Mouse (Mus musculus): ENCODE data around the gene Fam24a.

Gene Fam24a

DNA sequence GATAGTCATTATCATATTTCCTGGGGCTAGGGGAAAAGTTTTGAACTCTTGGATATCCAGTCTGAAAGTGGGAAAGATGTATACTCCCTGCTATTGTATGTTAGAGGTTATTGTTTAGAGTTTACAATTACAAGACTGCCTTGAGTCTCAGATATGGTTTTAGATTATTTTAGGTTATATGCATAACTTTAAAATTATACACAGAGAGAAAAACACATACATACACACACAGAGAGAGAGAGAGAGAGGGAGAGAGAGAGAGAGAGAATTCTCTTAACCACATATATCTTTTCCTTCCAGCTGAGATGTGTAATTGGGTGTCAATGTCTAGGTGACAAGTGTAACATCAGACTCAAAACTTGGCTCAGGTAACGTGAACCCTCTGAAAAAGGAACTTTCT is at the start of gene Fam24a:
Gene Fam24a (plus strand): TSS at position 301 of the 400 bp plus-strand sequence.
- DNase-seq: no peak

DNA sequence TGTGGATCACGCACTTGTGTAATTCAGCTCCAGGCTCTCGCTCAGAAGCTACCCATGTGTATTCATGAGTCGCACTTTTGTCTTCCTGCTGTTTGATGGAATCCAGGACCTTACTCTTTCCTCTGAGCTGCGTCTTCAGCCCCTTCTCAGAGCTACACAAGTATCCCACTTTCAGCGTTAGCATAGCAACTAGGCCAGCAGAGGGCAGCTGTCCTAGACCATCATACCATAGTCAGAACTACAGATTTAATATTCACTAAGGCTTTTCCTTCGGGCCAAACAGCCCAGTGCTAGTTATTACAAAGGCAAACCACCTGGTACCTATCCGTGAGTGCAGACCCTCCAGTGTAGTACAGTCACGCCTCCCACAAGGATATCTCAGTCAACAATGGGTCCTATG is 36.5 kb upstream of the Fam24a start:
- no peak for DNase-seq

GRCm38 (mm10) chr7:131303340-131303739 is 30.3 kb upstream of the Fam24a start:
- DNase-seq: no peak

DNA sequence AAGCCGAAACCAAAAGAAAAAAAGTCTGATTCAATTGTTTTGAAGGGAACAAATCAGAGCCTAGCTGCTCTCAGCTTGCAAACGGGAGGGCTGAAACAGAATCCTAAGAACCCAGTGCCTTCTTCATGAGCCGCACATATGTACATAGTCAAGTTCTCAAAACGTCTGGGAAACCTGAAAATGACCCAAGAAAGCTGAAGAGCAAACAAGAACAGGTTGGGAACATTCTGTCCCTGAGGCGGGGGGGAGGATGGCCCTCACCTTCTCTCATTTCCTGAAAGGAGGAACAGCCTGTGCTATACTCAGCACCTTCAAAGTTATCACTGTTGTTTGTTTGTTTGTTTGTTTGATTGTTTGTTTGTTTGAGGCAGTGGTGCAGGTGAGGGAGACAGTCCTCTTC is 26.9 kb upstream of the Fam24a start:
- DNase-seq: no peak

DNA sequence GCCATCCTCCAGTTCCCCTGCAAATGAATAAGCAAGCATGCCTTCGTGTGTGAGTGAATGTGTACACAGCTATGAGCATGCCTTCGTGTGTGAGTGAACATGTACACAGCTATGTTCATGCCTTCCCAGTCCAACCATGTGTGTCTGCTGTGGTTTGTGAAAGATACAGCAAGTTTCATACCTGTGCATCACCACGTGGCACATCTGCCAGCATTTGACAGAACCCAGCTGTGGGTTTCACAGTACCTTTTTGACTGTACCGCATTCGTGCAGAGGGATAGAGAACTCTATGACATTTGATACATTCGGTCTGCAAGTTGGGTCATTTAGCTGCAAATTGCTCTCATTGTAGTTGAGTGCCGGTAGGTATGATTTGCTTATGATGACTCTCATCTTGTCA is 19.2 kb upstream of the Fam24a start:
- no peak for DNase-seq

GRCm38 (mm10) chr7:131317587-131317986 is 16.1 kb upstream of the Fam24a start:
- no peak for DNase-seq

DNA sequence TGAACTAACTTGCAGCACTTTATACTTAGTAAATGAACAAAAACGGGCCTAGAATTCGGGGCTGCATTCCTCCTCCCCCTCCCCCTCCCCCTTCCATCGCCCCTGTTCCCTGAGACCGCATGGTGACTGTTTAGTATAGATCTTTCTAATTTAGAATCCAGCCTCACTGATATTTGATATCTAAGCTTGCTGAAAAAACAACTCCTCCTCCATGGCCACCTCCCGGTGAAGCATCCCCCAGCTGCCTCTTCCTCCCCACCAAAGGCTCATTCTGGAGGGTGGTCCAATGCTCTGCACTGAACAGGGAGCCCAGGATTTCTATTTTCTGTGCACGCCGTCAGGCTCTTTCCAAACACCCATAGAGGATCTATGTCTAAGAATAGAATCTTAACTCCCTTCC is 15.3 kb upstream of the Fam24a start:
- no peak for DNase-seq

DNA sequence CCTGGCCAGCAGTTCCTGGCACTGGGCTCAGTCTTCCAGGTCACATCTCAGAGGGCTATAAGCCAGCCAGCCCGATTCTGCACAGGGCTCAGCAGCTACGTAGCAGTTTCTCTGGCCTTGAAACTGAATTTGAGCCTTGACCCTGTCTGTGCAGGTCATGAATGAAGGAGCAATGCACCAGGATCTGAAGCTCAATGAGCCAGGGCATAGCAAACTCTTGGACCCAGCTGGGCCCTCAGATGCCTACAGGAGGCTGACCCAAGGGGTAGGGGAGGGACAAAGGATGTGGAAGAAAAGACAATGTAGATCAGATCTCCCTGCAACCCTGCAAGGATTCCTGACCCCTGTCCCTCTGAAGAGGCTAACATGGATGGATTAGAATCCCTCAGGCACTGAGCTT is 11.5 kb upstream of the Fam24a start, which contains the start of gene Cuzd1:
Gene Cuzd1 (minus strand): TSS at position 101 of the 400 bp plus-strand sequence.
- DNase-seq: no peak

DNA sequence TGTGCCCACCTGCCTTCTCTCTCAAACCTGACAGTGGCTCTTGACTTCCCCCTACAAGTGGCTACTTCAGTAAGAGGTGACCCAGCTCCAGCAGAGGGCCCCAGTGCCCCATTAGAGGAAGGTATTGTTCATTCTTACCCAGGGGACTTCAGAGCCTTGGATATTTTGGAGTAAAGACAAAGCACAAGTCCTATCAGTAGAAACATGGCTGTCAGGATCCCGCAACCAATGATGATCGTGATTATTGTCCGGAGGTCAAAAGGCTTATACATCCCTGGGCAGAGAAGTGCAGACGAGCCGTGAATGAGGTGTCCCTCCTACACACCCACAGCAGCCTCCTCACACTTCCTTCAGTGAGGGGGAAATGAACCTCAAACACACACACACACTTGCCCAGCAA is 6.6 kb upstream of the Fam24a start:
- DNase-seq: no peak

DNA sequence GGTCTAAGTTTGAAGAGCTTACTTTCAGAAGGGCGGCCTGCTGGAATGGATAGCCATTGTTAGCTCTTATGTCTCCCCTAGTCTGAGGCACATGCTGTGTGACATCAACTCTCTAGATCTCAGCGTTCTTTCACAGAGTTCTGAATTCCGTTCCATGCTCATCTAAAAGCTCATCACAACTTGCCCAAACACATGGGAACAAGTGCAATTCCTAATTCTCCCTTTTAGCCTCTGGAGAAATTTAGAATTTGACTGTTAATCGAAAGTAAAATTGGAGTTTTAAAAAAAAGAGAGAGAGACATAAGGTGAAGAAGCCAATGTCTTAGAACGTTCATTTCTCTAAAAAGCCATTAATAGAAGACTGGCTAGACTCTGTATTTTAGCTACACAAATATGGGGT is 4.2 kb upstream of the Fam24a start, which contains the start of gene Fam24b:
Gene Fam24b (minus strand): TSS at position 101 of the 400 bp plus-strand sequence.
- DNase-seq: no peak

- DNase-seq: no peak
Observed at GRCm38 (mm10) chr7:131331688-131332087, 2.0 kb upstream of the Fam24a start.

DNA sequence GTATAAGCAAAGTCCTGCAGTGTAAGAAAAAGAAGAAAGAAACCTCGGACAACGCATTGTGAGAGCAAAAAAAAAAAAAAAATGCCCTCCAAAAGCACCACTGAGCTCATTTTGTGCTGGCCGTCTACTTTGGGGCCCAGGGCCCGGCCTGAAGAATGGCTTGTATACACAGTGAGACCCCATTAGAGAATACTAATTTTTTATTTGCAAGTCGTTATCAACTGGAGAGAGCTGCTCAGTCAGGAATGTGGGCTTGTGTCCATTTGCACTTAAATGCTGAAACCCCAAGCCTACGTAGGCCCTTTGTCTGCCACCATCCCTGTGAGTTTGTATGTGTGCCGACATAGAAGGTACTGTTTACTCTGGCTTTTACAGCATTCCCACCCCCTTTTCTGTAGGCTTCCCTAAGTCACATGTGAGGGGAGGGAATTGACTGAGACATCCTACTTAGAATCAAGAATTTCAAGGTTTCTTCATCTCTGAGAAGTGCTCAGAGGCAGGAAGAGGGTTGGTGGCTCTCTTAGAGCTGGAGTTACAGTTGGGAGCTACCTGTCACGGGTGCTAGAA is 3.9 kb downstream of the Fam24a start:
- no peak for DNase-seq

- peak in 1 of 2 experiments; percentile 18 for DNase-seq
Observed at GRCm38 (mm10) chr7:131345856-131346541, 12.3 kb downstream of the Fam24a start.

GRCm38 (mm10) chr7:131356105-131356504 is 22.4 kb downstream of the Fam24a start:
- DNase-seq: no peak

- DNase-seq: no peak
Observed at GRCm38 (mm10) chr7:131362269-131362614, 28.6 kb downstream of the Fam24a start.

DNA sequence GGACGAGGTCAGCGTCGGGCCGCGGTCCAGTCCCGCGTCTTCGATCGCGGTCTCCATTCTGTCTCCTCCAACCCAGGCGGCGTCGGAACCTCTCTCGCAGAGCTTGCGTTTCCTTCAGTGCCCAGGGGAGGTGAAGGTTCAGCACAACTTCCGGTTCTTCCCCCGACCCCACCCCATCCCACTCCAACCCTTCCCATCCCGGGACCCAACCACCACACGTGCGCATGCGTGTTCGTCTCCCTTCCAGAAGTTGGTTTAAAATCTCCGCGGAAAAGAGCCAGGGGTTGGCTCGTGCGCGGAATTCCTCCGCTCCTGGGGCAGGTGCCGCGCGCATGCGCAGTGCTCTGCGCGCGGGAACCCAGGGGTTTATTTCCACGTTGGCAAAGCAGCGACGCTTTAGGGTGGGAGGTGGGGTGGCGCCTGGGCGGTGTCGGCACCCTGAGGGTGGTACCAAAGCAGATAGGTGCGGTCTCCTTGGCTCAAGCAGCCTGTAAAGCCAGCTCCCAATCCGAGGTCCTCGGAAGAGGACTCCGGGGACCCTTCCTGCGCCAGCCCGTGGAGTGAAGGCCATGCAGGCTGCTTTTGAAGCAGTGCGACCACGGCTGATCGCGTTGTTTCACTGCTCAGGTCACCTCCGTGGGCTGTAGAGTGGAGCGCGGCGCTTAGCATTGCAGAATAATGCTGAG is 29.1 kb downstream of the Fam24a start, which contains the start of gene 2310057M21Rik:
Gene 2310057M21Rik (minus strand): TSS at position 145 of the 686 bp plus-strand sequence.
- DNase-seq: peak; percentile 94 to 95

DNA sequence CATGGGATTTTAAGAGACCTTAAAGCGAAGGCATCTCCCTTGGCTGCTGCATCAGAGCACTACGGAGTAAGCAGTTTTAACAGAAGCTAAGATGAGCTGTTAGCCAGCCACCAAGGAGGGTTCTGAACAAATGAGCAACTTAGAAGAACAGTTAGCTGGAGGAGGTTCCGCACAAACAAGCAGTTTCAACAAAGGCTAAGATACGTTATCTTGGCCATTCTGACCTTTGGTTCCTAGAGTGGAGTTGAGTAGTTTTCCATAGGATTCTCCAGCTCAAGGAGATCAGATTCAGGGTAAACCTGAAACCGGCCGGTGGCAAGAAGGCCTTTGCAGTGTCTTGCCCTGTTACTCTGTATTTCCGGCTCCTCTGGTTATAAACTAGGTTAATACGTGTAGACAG is 30.5 kb downstream of the Fam24a start:
- no peak for DNase-seq

DNA sequence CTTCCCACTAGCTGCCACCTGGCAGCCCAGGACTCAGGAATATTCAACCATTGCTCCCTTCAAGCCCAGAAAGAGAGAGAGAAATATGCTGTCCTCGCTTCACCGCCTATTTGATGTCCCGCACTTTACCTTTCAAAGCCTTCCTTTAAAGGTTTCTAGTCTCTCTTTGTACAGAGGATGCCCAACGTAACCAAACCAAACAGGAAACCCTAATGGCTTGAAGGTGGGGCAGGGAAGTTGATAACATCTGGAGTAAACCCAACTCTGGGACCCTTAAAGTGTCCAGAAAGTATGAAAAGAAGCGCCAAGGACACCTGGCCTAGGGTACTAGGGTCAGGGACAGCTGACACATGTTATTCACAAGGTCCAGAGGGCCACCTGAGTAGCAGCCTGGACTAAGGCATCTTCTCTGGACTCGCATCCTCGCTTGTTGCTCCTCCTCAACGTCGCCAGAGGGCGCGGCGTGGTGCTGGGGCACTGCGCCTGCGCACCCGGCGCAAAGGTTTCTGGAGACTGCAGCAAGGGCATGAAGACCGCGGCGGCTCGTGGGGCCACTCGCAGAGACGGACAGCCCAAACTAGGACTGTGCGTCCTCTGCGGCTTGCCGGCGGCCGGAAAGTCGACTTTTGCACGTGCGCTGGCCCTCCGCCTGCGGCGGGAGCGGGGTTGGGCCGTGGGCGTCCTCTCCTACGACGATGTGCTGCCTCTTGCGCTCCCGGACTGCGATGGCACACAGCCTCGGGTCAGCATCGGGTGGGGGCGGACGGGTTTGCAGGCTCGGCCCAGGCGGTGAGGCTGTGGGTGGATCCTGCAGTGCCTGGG is 37.2 kb downstream of the Fam24a start, which contains the start of gene Pstk:
Gene Pstk (plus strand): TSS at position 494 of the 822 bp plus-strand sequence.
- DNase-seq: peak; percentile 92 to 94

- DNase-seq: no peak
Observed at GRCm38 (mm10) chr7:131371470-131371860, 37.8 kb downstream of the Fam24a start.

GRCm38 (mm10) chr7:131371880-131372651 is 38.4 kb downstream of the Fam24a start:
- no peak for DNase-seq
